Mouse (Mus musculus) CD4-positive, CD25-positive, alpha-beta regulatory T cell, adult 2 months (primary cell): ENCODE measurements at regions not wholly inside any gene's neighbourhood (a gene's known extent, or its start where the extent isn't known, plus 50 kb on each side); places are given as distances from the start of the nearest gene placed in this dataset.
A peak's percentile ranks its signal among the peaks of the same experiment; 100 is the strongest.

Experiments
- DNase-seq: peaks from one replicate; pipeline ENCODE4 v3.0.0-alpha.2; 2012; ENCODE audit warnings: low read depth, low spot score

DNA sequence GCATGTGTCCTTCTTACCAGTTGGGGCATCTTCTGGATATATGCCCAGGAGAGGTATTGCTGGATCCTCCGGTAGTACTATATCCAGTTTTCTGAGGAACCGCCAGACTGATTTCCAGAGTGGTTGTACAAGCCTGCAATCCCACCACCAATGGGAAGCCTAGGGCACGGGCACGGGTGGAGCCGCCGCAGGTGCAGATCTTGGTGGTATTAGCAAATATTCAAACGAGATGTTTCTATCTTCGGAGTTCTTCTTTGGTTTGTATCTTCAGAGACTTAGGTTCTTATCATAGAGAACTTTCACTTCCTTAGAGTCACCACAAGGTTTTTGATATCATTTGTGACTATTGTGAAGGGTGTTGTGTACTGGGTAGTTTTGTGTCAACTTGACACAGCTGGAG lies 103.1 kb downstream of the Btbd35f12 start:
- peak; percentile 70 for DNase-seq
